Mouse (Mus musculus): ENCODE measurements around the gene Toporsl.

Toporsl gene

DNA sequence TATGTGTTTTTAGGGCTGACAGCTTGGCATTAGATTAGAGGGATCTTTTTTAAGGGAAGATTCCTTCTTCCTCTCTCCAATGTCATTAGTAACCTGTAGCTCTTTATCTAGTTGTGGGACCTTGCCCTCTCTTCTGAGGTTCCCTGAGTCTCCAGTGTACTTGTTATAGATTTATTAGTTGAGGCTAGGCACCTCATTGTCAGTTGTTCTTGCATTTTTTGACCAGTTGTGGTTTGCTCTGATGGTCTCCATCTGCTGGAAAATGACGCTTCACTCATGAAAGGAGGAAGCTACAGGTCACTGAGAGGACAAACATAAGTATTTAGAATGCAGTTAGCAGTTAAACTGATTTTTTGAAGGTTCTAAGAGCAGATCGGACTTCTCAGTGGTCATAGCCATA, at the start of gene Toporsl:
Gene Toporsl (plus strand): TSS at position 348 of the 400 bp plus-strand sequence.
- DNase-seq: no peak

DNA sequence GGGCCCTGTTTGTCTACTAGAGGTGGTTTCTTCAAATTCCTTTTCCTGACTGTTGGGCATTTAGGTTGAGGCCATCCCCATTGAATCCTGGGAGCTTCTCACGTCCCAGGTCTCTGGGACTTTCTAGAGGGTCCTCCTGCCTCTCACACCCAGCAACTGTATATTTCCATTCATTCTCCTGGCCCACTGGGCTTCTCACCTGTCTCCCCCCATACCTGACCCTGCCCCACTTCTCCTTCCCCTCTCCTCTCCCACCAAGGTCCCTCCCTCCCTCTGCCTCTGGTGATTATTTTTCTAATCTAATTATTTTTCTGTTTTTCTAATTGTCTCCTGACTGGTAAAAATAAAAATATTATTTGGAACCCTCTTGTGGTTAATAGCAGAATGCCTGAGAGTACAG, 38.4 kb upstream of the Toporsl start:
- no peak for DNase-seq

DNA sequence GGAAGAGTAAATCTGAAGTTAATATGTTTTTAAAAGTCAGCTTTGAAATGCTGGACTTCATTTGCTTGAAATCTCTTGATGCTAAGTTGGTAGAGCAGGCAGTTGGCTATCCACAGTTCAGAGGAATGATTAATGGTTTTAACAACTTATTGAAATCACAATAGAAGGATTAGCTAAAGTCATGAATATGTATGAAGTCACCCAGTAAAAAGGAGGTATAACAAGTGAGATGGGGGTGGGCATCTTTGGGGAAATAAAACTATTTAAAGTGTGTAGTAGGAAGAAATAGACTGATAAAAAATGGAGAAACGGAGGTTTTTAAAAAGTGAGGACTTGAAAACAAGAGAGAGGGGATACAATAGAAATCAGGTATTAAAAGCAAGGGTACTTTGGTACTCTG, 38.0 kb upstream of the Toporsl start:
- no peak for DNase-seq

DNA sequence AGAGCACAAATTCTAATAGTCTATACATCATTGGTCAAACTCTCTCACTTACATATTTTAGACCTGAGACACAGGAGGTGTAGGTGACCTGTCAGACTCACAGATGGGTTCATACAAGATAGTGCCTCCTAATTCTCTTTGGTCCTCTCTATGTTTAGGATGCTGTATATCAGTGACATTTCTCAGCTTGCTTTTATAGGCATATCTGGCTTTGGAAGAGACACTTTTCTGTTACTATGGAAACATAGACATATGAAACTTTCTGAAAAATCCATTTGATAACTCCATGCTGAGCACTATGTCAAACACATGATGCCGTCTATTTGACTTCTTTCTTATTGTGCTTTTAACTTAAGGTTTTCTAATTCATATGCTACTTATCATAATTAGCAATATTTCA, 32.2 kb upstream of the Toporsl start:
- no peak for DNase-seq

DNA sequence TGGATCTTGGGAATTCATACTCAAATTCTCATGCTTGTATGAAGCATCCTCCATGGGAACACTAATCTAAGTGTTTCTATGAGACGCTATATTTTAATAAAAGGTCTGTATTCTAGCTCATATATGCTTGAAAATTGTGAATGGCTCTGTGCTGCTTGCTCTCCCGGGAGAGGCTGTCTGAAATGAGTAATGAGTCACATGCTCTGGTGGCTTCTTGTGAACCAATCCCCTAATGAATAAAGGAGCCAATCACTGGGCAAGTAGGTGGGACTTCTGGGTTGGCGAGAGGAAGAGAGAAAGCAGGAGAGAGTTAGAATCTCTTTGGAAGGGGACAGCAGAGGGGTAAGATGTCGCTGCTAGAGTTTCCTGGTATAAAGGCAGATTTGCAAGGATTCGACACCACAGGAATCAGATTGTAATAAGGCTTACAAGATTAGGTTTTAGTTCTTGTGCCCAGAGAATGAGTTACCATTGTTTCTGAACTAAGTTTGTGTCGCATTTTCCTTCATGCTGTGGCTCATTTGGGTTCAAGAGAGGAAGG, 9.8 kb upstream of the Toporsl start:
- DNase-seq: no peak

DNA sequence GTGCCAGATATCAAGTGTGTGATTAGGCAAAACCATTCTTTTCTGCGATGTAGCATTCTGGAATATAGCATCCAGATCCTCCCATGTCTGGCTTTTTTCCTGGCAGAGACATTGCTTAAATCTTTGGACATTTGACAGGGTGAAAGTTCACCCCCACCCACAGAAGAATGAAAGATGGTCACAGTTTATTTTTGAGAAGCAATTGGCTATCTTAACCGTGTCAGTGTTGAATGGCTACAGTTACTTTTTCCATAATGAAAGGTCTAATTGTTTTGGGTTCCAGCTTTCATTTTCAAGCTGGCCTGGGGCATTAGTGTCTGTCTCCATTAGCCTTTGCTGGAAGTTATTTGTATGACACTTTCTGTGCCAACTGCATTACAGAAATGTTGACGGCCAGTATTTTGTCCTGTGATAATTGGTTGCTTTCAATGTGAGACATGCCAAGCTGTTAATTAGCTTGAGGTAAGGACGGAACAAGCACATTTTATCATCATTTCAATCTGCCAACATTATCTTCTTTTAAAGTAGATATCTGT, 2.2 kb upstream of the Toporsl start:
- DNase-seq: peak in 1 of 2 experiments; percentile 7

DNA sequence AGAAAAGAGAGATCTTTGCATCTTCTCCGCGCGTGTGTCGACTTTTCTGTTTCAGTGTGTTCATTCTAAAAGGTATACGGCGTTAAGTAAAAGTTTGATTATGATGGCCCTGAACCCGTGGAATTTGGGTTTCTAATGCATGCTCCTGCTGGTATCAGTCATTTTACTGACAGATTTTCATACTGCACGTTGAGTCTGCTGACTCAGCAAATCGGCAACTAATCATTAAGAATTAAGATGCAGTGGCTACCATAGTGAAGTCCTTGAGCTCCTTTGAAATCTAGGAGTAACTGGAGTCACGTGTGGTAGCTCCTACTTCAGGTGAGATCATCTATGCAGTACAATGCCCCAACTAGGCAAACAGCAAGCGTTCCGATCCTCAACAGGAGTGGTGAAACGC, 1.4 kb upstream of the Toporsl start:
- no peak for DNase-seq

DNA sequence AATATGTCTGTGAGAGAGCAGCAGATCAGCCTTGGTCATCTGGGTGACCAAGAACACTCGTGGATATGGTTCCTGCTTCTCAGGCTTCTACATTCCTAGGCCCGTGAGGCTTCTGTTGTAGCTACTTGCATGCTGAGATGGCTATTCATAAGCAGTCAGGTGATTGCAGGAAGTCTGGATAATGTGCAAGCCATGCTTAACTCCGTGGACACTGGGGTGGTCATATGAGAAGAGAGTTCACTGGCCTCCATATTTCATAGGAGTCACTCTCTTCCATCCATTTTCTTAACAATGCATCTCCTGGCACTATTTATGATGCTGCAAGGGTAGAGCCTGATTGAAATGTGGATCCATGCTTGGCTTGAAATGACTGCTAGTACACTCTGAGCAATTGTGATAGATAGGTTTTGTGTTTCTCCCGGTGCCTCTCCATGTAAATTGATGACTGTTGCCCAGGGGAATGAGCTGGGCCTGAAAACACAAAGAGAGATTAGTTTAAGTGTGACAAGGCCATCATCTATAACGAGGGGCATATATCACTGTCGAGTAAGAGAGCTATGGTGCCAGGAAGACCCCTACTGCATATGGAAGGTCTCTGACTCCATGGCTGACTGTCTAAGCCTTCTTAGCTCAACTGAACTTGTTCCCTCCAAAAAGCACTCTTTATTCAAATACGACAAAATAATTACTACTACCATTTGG, 2.3 kb downstream of the Toporsl start:
- no peak for DNase-seq

DNA sequence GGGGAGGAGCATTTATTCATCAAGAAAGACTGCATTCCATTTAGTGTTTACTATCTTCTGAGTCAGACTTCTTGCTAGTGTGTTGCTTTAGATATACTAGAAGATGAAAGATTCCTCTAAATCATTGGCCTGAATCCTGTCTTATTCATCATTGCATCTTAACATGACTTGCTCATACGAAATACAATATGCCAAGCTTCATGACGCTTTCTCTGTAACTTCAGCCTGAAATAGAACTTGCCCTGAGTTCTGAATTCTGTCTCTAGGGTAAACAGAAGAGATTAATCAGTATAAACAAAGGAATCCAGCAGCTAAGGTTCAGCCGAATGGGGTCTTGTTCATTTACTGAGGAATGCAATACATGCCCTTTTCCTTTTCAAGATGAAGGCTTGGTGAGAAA, 10.8 kb downstream of the Toporsl start:
- no peak for DNase-seq

DNA sequence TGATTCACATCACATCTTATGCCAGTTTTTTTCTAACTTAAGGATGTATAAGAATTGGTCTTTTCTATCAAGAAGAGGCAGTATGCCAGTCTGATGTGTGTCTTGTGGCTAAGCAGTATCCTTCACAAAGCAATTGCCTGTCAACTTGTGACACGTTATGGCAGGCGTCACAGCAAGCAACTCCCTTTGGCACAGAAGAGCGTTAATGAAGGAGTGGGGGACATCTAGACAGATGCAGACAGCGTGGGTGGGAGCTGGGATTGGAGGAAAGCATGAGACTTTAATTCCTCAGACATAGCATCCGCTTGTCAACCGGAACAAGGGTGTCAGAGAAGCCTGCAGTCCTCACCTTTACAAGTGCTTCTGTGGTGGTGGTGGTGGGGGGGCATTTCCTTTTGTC, 38.9 kb downstream of the Toporsl start:
- no peak for DNase-seq

DNA sequence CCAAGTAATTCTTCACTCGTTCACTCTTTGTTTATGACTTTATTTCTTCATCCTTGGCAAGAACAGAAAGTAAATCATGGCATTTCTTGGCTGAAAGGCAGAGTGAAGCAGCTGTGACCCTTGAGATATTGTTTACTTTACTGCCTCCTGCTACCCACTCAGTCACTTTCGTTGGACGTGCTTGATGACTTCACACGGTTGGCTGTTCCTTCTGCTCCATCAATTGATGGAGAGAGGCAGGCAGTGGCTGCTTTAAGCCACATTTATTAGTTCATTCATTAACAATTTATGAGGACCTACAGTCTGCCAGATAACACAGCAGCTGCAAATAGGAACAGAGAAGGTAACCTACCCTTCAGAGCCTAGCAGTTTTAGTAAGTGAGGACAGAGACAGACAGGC, 51.7 kb downstream of the Toporsl start:
- no peak for DNase-seq

DNA sequence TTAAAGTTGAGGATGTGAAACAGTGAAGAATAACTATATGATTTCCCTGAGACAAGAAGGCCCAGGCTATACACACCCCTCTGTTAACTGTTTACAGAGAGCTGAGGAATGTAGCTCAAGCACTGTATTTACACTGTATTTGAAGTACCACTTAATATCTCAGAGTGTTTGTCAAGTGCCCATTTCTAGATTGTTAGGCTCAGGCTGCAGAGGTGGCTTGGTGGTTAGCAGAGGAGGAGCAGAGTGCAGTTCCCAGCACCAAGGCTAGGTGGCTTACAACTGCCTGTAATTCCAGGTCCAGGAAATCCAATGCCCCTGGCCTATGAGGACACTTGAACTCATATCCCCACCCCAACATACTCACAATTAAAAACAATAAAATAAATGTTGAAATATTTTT, 63.6 kb downstream of the Toporsl start:
- DNase-seq: no peak

DNA sequence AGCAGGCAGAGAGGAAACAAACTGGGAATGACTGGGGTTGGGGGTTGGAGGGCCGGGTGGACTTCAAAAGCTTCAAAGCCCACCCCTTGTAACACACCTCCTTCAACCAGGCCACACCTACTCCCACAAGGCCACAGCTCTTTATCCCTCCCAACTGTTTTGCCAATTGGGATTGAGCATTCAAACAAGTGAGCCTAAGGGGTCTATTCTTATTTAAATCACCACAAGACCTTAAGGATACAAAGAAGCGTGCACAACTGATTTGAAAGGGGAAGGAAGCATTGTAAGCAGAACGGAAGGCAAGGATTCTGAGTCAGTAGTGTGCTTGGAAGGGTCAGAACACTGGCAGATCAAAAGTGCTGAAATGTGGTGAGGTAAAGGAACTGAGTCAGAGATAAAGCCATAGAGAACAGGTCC, 64.6 kb downstream of the Toporsl start:
- no peak for DNase-seq

DNA sequence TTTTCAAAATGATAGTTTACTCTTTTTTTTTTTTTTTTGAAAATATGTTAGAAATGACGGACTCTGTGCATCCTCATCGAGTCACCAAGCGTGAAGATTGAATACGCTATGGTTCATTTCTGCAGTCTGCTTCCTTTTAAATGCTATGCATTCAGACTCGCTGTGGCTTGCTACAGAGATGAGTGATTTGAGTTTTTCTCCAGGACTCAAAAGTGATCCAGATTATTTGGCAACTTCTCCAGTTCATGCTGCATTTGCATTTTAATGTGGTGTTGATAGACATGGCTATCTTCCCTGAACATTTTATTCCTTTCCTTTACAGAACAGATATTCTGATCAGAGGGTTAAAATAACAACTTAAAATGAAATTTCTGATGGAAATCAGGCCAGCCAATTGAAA, 65.2 kb downstream of the Toporsl start:
- DNase-seq: no peak
